Mouse (Mus musculus) lung, adult 2 months (tissue): ENCODE measurements around the gene Ltbp4.

Experiments used
- CTCF ChIP-seq: fragments of 200-500 bp; IDR thresholded peaks from 2 replicates; pipeline ENCODE4 v1.5.1; 2011; ENCODE audit warnings: mild to moderate bottlenecking, low read length, control low read depth; ENCODE audit not compliant: insufficient read depth
- POLR2A ChIP-seq: fragments of 200-500 bp; IDR thresholded peaks from 2 replicates; pipeline ENCODE4 v1.6.1; 2011; ENCODE audit warnings: low read depth, mild to moderate bottlenecking, control low read depth, low read length, borderline replicate concordance; ENCODE audit errors: extremely low read depth

GRCm38 (mm10) chr7:27327500-27327899 is 10.0 kb downstream of the Ltbp4 start:
- no peak for TF ChIP-seq POLR2A
- TF ChIP-seq CTCF = no peak
